Mouse (Mus musculus): ENCODE measurements around the gene Vmn2r18.

Vmn2r18 gene

DNA sequence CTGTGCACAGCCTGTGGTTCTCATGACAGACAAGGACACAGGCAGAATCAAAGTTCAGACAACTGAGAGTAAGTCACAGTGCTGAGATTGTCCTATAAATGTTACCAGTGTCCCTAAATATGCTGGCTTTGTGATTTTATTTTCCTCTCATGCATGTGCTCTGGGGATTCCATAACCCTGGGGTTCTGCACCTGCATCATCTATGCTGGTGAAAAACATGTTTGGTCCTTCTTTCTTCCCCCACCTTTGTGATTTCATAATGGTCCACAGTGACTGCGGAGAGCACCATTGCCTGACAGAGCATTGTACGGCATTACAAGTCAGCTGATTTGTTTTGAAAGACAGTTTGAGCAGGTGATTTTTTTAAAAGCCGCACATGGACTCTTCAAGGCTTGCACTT lies at the start of gene Vmn2r18:
Gene Vmn2r18 (minus strand): TSS at position 101 of the 400 bp plus-strand sequence.
- in situ Hi-C loops (cut with MseI, MboI): no loop called here

DNA sequence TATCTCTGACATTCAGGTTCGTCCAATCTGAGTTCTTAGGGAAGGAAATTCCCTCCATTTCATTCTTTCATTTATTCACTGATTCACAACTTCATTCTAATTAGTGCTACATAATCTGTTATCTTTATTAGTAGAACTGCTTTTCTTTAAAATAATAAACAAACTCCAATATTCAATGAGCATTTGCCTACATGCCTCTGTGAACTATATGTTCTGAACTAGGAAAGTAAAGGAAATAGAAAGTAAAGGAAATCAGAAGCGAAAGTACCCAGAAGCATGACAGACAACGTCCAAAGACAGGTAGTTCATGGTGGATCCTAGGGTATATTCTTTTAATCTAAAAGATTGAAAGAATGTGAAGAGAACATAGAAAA lies 45.6 kb upstream of the Vmn2r18 start:
- in situ Hi-C loops (cut with MseI, MboI): no loop called here

DNA sequence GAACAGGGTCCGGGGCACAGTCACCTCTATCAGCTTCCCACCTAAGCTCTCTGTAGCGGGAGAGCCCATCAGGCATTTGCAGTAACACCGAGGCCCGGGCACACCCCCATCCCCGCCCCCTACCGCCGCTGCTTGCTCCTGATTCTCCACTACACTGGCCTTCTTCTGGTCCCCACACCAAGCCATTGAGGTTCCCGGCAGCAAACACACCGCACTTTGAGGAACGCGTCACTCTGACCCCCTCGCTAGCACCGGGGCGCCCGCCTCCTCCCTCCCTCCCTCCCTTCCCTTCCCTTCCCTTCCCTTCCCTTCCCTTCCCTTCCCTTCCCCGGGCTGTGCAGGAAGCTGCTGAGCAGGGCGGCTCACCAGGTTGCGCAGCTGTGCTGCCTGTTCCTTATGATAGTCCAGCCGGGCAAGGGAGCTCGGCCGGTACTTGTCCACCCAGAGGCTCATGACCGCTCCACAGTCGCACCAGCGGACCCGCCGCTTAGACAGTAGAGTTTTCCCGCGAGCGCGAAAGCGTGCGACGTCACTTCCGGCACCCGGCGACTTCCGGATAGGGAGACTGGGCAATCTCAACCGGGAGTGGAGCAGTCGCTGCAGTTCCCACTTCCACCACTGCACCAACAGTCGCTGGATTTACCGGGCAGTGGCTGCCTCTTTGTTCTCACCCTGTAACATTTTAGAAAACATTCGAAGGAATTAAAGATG lies 45.0 kb upstream of the Vmn2r18 start, which contains the start of gene Rfc3:
Gene Rfc3 (minus strand): TSS at position 543 of the 711 bp plus-strand sequence.
- in situ Hi-C loops (cut with MseI, MboI): no loop called here

DNA sequence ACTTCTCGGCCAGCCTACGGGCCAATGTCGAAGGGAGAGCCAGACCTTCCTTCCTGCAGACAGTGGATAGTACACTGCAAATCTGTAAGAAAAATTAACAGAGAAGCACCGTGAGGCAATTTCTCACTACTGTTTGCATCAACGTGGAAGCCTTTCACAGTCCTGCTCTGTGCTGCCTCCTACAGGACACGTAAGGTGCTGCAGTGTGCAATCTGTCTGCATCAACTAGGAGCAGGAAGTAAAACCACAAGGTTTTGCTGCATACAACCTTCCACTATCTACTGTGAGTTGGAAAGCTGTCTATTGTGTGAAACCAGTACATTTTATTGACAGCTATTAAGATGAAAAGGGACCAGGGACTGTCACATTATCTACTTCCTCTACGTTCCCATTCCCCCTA lies 39.0 kb upstream of the Vmn2r18 start:
- in situ Hi-C loops (cut with MseI, MboI): no loop called here

DNA sequence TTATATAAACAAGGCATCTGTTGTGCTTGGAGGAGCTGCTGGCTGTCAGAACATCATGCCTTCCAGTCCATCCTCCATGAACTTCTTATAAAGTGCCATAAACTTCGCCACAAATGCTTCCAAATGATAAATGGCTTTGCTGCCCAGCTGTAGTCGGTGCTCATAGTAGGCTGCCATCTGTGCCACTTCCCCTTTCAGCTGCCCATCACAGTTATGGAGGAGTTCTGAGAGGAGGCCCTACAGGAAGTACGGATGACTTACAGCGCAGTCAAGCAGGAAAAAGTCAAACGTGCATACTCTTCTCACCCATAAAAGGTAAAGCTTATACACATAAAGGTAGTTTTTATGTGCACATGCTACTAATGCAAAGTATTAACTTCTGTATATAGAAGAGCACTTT lies 37.0 kb upstream of the Vmn2r18 start:
- in situ Hi-C loops (cut with MseI, MboI): no loop called here

DNA sequence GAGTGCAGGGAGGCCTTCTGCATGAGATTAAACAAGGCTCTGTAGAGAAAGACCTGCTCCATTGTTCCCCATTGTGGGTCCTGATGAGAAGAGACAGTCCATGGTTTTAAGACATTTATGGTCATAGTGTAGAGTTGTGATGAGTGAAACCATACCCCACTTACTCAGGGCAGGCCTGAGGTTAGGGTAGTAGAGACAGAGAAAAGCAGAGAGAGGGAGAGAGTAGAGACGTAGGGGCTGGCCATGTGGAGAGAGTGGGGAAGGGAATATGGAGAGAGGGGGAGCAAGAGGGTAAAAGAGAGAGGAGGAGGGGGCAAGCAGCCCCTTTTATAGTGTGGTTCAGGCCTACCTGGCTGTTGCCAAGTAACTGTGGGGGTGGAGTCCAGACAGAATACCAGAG lies 36.3 kb upstream of the Vmn2r18 start:
- in situ Hi-C loops (cut with MseI, MboI): no loop called here

DNA sequence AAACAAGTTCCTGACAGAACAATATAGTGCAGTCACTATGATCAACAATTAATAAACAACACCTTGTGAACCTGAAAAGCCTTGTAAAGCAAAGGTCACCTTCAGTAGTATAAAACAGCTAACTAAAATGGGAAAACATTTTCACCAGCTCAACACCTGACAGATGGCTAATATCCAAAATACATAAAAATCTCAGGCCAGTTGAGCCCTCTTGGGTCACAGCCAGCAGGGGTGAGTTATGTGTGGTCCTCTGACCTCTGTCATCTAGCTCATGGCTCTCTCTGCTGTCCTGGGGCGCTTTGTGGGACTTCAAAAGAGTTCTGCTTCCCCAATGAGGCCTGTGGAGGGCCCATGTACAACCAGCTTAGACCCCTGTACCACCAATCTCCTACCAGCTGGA lies 4.1 kb downstream of the Vmn2r18 start:
- in situ Hi-C loops (cut with MseI, MboI): no loop called here
